Mouse (Mus musculus): Measurements from ENCODE around the gene Lsr. TPM values are rescaled to one million over a fixed set of nuclear protein-coding genes. Genes with fewer than 3 reads are reported as not detected.
A peak's percentile ranks its signal among the peaks of the same experiment; 100 is the strongest.
"Not testable (repeated sequence)": the region's sequence is repeated elsewhere in the genome, so short reads cannot be mapped to it uniquely, and the experiment has no call there.

Lsr gene
- total RNA-seq, 2 experiments from 2014 or later = 4.1 to 4.7 TPM

GRCm38 (mm10) chr7:30965677-30966076 is 7.6 kb downstream of the Lsr start:
- no peak for DNase-seq
- intact Hi-C loops (cut with DNase I) = loop anchor here (10.0 kb wide), 1 partner anchor 371 kb away; the partner anchor contains the start of gene Zbtb32

- no peak for DNase-seq
- intact Hi-C loops (cut with DNase I) = loop anchor here (10.0 kb wide), 1 partner anchor 370 kb away; the partner anchor contains the start of gene Zbtb32
These were observed 8.9 kb downstream of the Lsr start for GRCm38 (mm10) chr7:30964366-30964765.

GRCm38 (mm10) chr7:30962862-30963261 is 10.4 kb downstream of the Lsr start:
- no peak for DNase-seq
- intact Hi-C loops (cut with DNase I) = loop anchor here (10.0 kb wide), 1 partner anchor 368 kb away; the partner anchor contains the start of gene Zbtb32

- no peak for DNase-seq
- intact Hi-C loops (cut with DNase I) = loop anchor here (1.0 to 10.0 kb wide), 4 partner anchors 40 to 365 kb away; partner anchors contain the start of gene Zbtb32
These were observed 13.4 kb downstream of the Lsr start for GRCm38 (mm10) chr7:30959786-30960349.

- intact Hi-C loops (cut with DNase I) = loop anchor here (5.0 kb wide), 2 partner anchors 87 to 292 kb away; no protein-coding TSS in a partner anchor
- no peak for DNase-seq
These were observed 14.3 kb downstream of the Lsr start for GRCm38 (mm10) chr7:30958866-30959487.

GRCm38 (mm10) chr7:30958109-30958865 is 15.0 kb downstream of the Lsr start:
- no peak for DNase-seq
- intact Hi-C loops (cut with DNase I) = loop anchor here (5.0 kb wide), 2 partner anchors 86 to 291 kb away; no protein-coding TSS in a partner anchor

- DNase-seq = peak; percentile 96
- intact Hi-C loops (cut with DNase I) = loop anchor here (5.0 kb wide), 2 partner anchors 85 to 290 kb away; no protein-coding TSS in a partner anchor
These were observed 15.9 kb downstream of the Lsr start for GRCm38 (mm10) chr7:30957367-30957783.

- intact Hi-C loops (cut with DNase I) = loop anchor here (5.0 kb wide), 2 partner anchors 85 to 290 kb away; no protein-coding TSS in a partner anchor
- DNase-seq = peak; percentile 84
These were observed 16.4 kb downstream of the Lsr start, which contains the start of gene Usf2 for GRCm38 (mm10) chr7:30956756-30957366. Usf2 (minus strand) TSS chr7:30956803.

GRCm38 (mm10) chr7:30956357-30956751 is 16.9 kb downstream of the Lsr start:
- intact Hi-C loops (cut with DNase I) = loop anchor here (5.0 kb wide), 2 partner anchors 84 to 289 kb away; no protein-coding TSS in a partner anchor
- no peak for DNase-seq

- DNase-seq = peak; percentile 91 to 95
- intact Hi-C loops (cut with DNase I) = loop anchor here (5.0 kb wide), 2 partner anchors 83 to 288 kb away; no protein-coding TSS in a partner anchor
These were observed 17.5 kb downstream of the Lsr start for GRCm38 (mm10) chr7:30955584-30956356.

- intact Hi-C loops (cut with DNase I) = loop anchor here (5.0 kb wide), 2 partner anchors 83 to 288 kb away; no protein-coding TSS in a partner anchor
These were observed 18.2 kb downstream of the Lsr start for GRCm38 (mm10) chr7:30954971-30955520.

GRCm38 (mm10) chr7:30954036-30954435 is 19.2 kb downstream of the Lsr start:
- intact Hi-C loops (cut with DNase I) = no loop called here
- DNase-seq = no peak

More at GRCm38 (mm10) chr7:30954971-30955520, 18.2 kb downstream of the Lsr start:
- DNase-seq = no peak

GRCm38 (mm10) chr7:30953459-30953858 is 19.8 kb downstream of the Lsr start:
- no peak for DNase-seq
- intact Hi-C loops (cut with DNase I) = no loop called here

- intact Hi-C loops (cut with DNase I) = no loop called here
- no peak for DNase-seq
These were observed 20.6 kb downstream of the Lsr start for GRCm38 (mm10) chr7:30952441-30953265.

- intact Hi-C loops (cut with DNase I); DNase-seq: not testable (repeated sequence)
These were observed 23.4 kb downstream of the Lsr start for GRCm38 (mm10) chr7:30949902-30950301.

GRCm38 (mm10) chr7:30945876-30946275 is 27.4 kb downstream of the Lsr start:
- intact Hi-C loops (cut with DNase I) = no loop called here
- DNase-seq = no peak

- intact Hi-C loops (cut with DNase I); DNase-seq: not testable (repeated sequence)
These were observed 27.8 kb downstream of the Lsr start for GRCm38 (mm10) chr7:30945466-30945865.

- intact Hi-C loops (cut with DNase I); DNase-seq: not testable (repeated sequence)
These were observed 28.6 kb downstream of the Lsr start for GRCm38 (mm10) chr7:30944706-30945105.

All from heart, postnatal 10 days (tissue).